Mouse (Mus musculus) midbrain, embryonic 13.5 days (tissue): Measurements from ENCODE around the gene Pla2g7. TPM values are rescaled to one million over a fixed set of nuclear protein-coding genes. Genes with fewer than 3 reads are reported as not detected.

ENCODE experiments used
- polyA plus RNA-seq: library from polyadenylated mRNA; unstranded; fragments of >200 nt; fragmentation: Nextera tagmentation; extraction: Ambion mirVana; gene quantifications from 2 replicates; pipeline ENCODE4 v1.2.1, GENCODE M21; 2015

The Pla2g7 gene
- polyA plus RNA-seq, 1 experiment from 2014 or later = 8.2 TPM

Other genes with a start within 250 kb of the Pla2g7 start
- gene Adgrf5, start 207.6 kb upstream of the Pla2g7 start, polyA plus RNA-seq = 6.9 and 8.6 TPM in 2 replicates
- gene Mep1a, start 65.3 kb upstream of the Pla2g7 start, polyA plus RNA-seq = 0.07 TPM in 1 of 2 replicates, not detected in the other
- 0.20 TPM in 1 of 2 replicates, not detected in the other for gene Ankrd66, start 24.5 kb upstream of the Pla2g7 start, polyA plus RNA-seq
- 0.30 and 0.59 TPM in 2 replicates for gene Tdrd6, start 62.2 kb downstream of the Pla2g7 start, polyA plus RNA-seq
- 120 and 121 TPM in 2 replicates for gene Slc25a27, start 99.1 kb downstream of the Pla2g7 start, polyA plus RNA-seq
- gene Cyp39a1, start 99.3 kb downstream of the Pla2g7 start, polyA plus RNA-seq = 18.7 and 18.9 TPM in 2 replicates
- gene Rcan2, start 233.3 kb downstream of the Pla2g7 start, polyA plus RNA-seq = 62.3 and 62.8 TPM in 2 replicates